Mouse (Mus musculus) heart, postnatal 0 days (tissue): ENCODE data around the gene Sar1b. TPM values are rescaled to one million over a fixed set of nuclear protein-coding genes. Genes with fewer than 3 reads are reported as not detected.
"Not testable (repeated sequence)": the region's sequence is repeated elsewhere in the genome, so short reads cannot be mapped to it uniquely, and the experiment has no call there.

Experiments used
- ATAC-seq: fragments of 200-750 bp; cut with Nextera tagmentation; 2 replicates; pipeline ENCODE4 v1.8.0; 2017; ENCODE audit warnings: low read depth, moderate number of reproducible peaks, moderate library complexity; ENCODE audit not compliant: insufficient read depth
- DNase-seq: peaks from one replicate; pipeline ENCODE4 v3.0.0-alpha.2; 2016; ENCODE audit warnings: low spot score
- H3K27ac ChIP-seq: fragments of 300-500 bp; sonication (generic); 2 replicates; pipeline ENCODE4 v1.5.1; 2014; ENCODE audit warnings: low read depth, mild to moderate bottlenecking
- H3K27me3 ChIP-seq: fragments of 300-500 bp; sonication (generic); 2 replicates; pipeline ENCODE4 v1.6.1; 2014; ENCODE audit warnings: low read length, mixed read lengths; ENCODE audit not compliant: control insufficient read depth, insufficient read depth
- H3K36me3 ChIP-seq: fragments of 300-500 bp; sonication (generic); replicated peaks from 2 replicates; pipeline ENCODE4 v1.6.1; 2014; ENCODE audit warnings: low read length, mixed read lengths; ENCODE audit not compliant: control insufficient read depth, insufficient read depth
- H3K4me1 ChIP-seq: fragments of 300-500 bp; sonication (generic); 2 replicates; pipeline ENCODE4 v1.6.1; 2014; ENCODE audit warnings: antibody characterized with exemption; ENCODE audit not compliant: control insufficient read depth, insufficient read depth
- H3K4me2 ChIP-seq: fragments of 300-500 bp; sonication (generic); 2 replicates; pipeline ENCODE4 v1.6.1; 2014; ENCODE audit warnings: low read depth, mild to moderate bottlenecking, low read length, moderate library complexity
- H3K4me3 ChIP-seq: fragments of 300-500 bp; sonication (generic); 2 replicates; pipeline ENCODE4 v1.5.1; 2014; ENCODE audit warnings: low read depth, low read length
- H3K9ac ChIP-seq: fragments of 300-500 bp; sonication (generic); replicated peaks from 2 replicates; pipeline ENCODE4 v1.6.1; 2014; ENCODE audit warnings: low read depth, low read length, mixed read lengths
- H3K9me3 ChIP-seq: fragments of 300-500 bp; sonication (generic); replicated peaks from 2 replicates; pipeline ENCODE4 v1.6.1; 2016; ENCODE audit warnings: low read length; ENCODE audit not compliant: control insufficient read depth
- CTCF ChIP-seq: IDR thresholded peaks from 2 replicates; pipeline ENCODE4 v1.5.1; 2016; ENCODE audit warnings: antibody characterized with exemption, control low read depth, low read depth
- EP300 ChIP-seq: IDR thresholded peaks from 2 replicates; pipeline ENCODE4 v1.6.1; 2016; ENCODE audit warnings: antibody characterized with exemption, low read depth
- WGBS: fragments of 180-500 bp; shearing (Covaris S2); extraction: QIAGEN DNeasy Blood & Tissue Kit; methylation state at CpG from one replicate; pipeline ENCODE4 v1.1.7; 2014; 5-methylcytosine and 5-hydroxymethylcytosine counted together
- polyA plus RNA-seq: library from polyadenylated mRNA; unstranded; fragments of >200 nt; fragmentation: Nextera tagmentation; extraction: Ambion mirVana; gene quantifications from 2 replicates; pipeline ENCODE4 v1.2.1, GENCODE M21; 2015
- total RNA-seq: library from RNA; depleted of rRNA; stranded (reverse); fragments of >200 nt; gene quantifications from 2 replicates; pipeline ENCODE4 v1.2.3, GENCODE M21; 2014; ENCODE audit warnings: low replicate concordance; rRNA removed

The Sar1b gene
- total RNA-seq (124 and 134 TPM in 2 replicates), polyA plus RNA-seq (194 and 196 TPM in 2 replicates)

GRCm38 (mm10) chr11:51763213-51763907 lies at the start of gene Sar1b, which contains the start of gene Sec24a:
Sar1b (plus strand) TSS chr11:51763687.
Sec24a (minus strand) TSS chr11:51763634.
- ATAC-seq (peak; percentile 96), DNase-seq (peak; percentile 80)
- H3K9ac ChIP-seq: peak within 1 kb of the TSS; percentile 70
- H3K9me3 ChIP-seq: no peaks in the 10 kb centered on the region
- under 1% methylated on average over 30 of the region's 30 CpGs for WGBS
- H3K4me1 ChIP-seq: peaks cover 12% of the 10 kb centered on the region; the same call in 1 of the 2 replicates
- H3K27ac ChIP-seq: peak within 1 kb of the TSS; percentile 44
- H3K27me3 ChIP-seq: no peaks in the 10 kb centered on the region
- no peaks in the 10 kb centered on the region for H3K36me3 ChIP-seq
- peak within 1 kb of the TSS; percentile 75 for H3K4me2 ChIP-seq
- peak within 1 kb of the TSS; percentile 70 for H3K4me3 ChIP-seq
- TF ChIP-seq CTCF (peak; percentile 38), EP300 (no peak)

- ATAC-seq (no peak), DNase-seq (no peak)
- Histone ChIP-seq H3K9ac (no peak overlapping the region), H3K27ac (no peak overlapping the region), H3K9me3 (no peaks in the 10 kb centered on the region), H3K4me3 (no peak overlapping the region), H3K4me2 (no peak overlapping the region), H3K4me1 (no peaks in the 10 kb centered on the region), H3K27me3 (no peaks in the 10 kb centered on the region), H3K36me3 (peaks cover 80% of the 10 kb centered on the region)
- TF ChIP-seq CTCF: no peak
- no peak for TF ChIP-seq EP300
- WGBS: 88% methylated on average over 11 of the region's 11 CpGs
These were observed 42.4 kb upstream of the Sar1b start for GRCm38 (mm10) chr11:51721066-51721465.

GRCm38 (mm10) chr11:51732883-51733282 lies 30.6 kb upstream of the Sar1b start:
- TF ChIP-seq EP300 (no peak), CTCF (no peak)
- H3K36me3 ChIP-seq: peaks cover 70% of the 10 kb centered on the region
- H3K4me1 ChIP-seq: no peaks in the 10 kb centered on the region
- 62% methylated on average over 1 of the region's 1 CpGs for WGBS
- ATAC-seq (no peak), DNase-seq (no peak)
- H3K9me3 ChIP-seq: no peaks in the 10 kb centered on the region
- no peak overlapping the region for H3K4me2 ChIP-seq
- no peak overlapping the region for H3K9ac ChIP-seq
- no peak overlapping the region for H3K27ac ChIP-seq
- no peaks in the 10 kb centered on the region for H3K27me3 ChIP-seq
- H3K4me3 ChIP-seq: no peak overlapping the region

- 96% methylated on average over 11 of the region's 13 CpGs for WGBS
- H3K4me2 ChIP-seq, H3K9ac ChIP-seq, H3K4me3 ChIP-seq, H3K27ac ChIP-seq, H3K4me1 ChIP-seq, H3K9me3 ChIP-seq, DNase-seq, ATAC-seq, H3K27me3 ChIP-seq: not testable (repeated sequence)
- H3K36me3 ChIP-seq: peaks cover 68% of the 10 kb centered on the region
These were observed 29.3 kb upstream of the Sar1b start for GRCm38 (mm10) chr11:51734218-51734617.

- no peak for DNase-seq
- no peaks in the 10 kb centered on the region for H3K27me3 ChIP-seq
- no peaks in the 10 kb centered on the region for H3K9me3 ChIP-seq
- H3K4me2 ChIP-seq: no peak overlapping the region
- WGBS: 86% methylated on average over 3 of the region's 3 CpGs
- TF ChIP-seq EP300: no peak
- TF ChIP-seq CTCF: no peak
- ATAC-seq: no peak
- peaks cover 61% of the 10 kb centered on the region for H3K36me3 ChIP-seq
- H3K9ac ChIP-seq: no peak overlapping the region
- H3K27ac ChIP-seq: no peak overlapping the region
- no peak overlapping the region for H3K4me3 ChIP-seq
- H3K4me1 ChIP-seq: no peaks in the 10 kb centered on the region
These were observed 24.7 kb upstream of the Sar1b start for GRCm38 (mm10) chr11:51738651-51739403.
